Mouse (Mus musculus) kidney, postnatal 0 days (tissue): ENCODE measurements around the gene Smad3. TPM values are rescaled to one million over a fixed set of nuclear protein-coding genes. Genes with fewer than 3 reads are reported as not detected.

Source experiments
- ATAC-seq: fragments of 200-750 bp; cut with Nextera tagmentation; replicated peaks from 2 replicates; pipeline ENCODE4 v1.8.0; 2017; ENCODE audit warnings: low read depth, moderate number of reproducible peaks, moderate TSS enrichment, moderate library complexity; ENCODE audit not compliant: low FRiP score
- DNase-seq: peaks from one replicate; pipeline ENCODE4 v3.0.0-alpha.2; 2016; ENCODE audit warnings: low spot score
- H3K27ac ChIP-seq: fragments of 300-500 bp; sonication (generic); 2 replicates; pipeline ENCODE4 v1.5.1; 2014; ENCODE audit warnings: mild to moderate bottlenecking
- H3K27me3 ChIP-seq: fragments of 300-500 bp; sonication (generic); 2 replicates; pipeline ENCODE4 v1.6.1; 2014; ENCODE audit warnings: low read length, mixed read lengths; ENCODE audit not compliant: insufficient read depth
- H3K36me3 ChIP-seq: fragments of 300-500 bp; sonication (generic); 2 replicates; pipeline ENCODE4 v1.6.1; 2014; ENCODE audit warnings: low read length, mixed read lengths; ENCODE audit not compliant: insufficient read depth
- H3K4me1 ChIP-seq: fragments of 300-500 bp; sonication (generic); replicated peaks from 2 replicates; pipeline ENCODE4 v1.6.1; 2014; ENCODE audit warnings: antibody characterized with exemption, low read length, mixed read lengths; ENCODE audit not compliant: insufficient read depth
- H3K4me2 ChIP-seq: fragments of 300-500 bp; sonication (generic); 2 replicates; pipeline ENCODE4 v1.6.1; 2014; ENCODE audit warnings: mild to moderate bottlenecking, low read length, moderate library complexity, mixed read lengths
- H3K4me3 ChIP-seq: fragments of 300-500 bp; sonication (generic); replicated peaks from 2 replicates; pipeline ENCODE4 v1.5.1; 2014; ENCODE audit warnings: low read depth, low read length
- H3K9ac ChIP-seq: fragments of 300-500 bp; sonication (generic); 2 replicates; pipeline ENCODE4 v1.6.1; 2014; ENCODE audit warnings: low read depth, low read length
- H3K9me3 ChIP-seq: fragments of 300-500 bp; sonication (generic); replicated peaks from 2 replicates; pipeline ENCODE4 v1.6.1; 2016; ENCODE audit warnings: low read length, inconsistent platforms, mixed read lengths
- CTCF ChIP-seq: IDR thresholded peaks from 2 replicates; pipeline ENCODE4 v1.5.1; 2016; ENCODE audit warnings: antibody characterized with exemption, low read depth, mild to moderate bottlenecking, moderate library complexity
- WGBS: fragments of 180-500 bp; shearing (Covaris S2); extraction: QIAGEN DNeasy Blood & Tissue Kit; methylation state at CpG from one replicate; pipeline ENCODE4 v1.1.7; 2014; 5-methylcytosine and 5-hydroxymethylcytosine counted together
- polyA plus RNA-seq: library from polyadenylated mRNA; unstranded; fragments of >200 nt; fragmentation: Nextera tagmentation; extraction: Ambion mirVana; gene quantifications from 2 replicates; pipeline ENCODE4 v1.2.1, GENCODE M21; 2015

Smad3 gene
- polyA plus RNA-seq, 1 experiment from 2014 or later: 20.0 TPM

DNA sequence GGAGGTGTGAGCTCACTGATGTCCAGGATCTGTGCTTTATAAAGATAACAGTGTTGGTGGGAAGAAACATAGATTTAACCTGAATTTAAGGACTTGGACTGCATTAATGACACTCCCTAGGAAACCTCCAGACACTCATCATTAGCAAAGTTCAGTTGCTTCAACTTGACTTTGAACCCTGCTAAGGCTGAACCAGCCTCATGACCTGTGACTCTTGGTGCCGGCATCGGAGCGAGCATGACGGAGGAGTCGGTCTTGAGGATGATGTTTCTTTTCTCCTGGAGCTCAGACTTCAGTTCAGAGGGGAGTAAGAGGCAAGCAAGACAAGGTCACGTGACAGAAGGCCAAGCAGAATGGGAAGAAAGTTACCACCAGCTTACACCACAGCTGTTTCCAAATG lies 113.8 kb downstream of the Smad3 start:
- no peaks in the 10 kb centered on the region for H3K9me3 ChIP-seq
- no peak overlapping the region for H3K4me2 ChIP-seq
- H3K9ac ChIP-seq: no peak overlapping the region
- ATAC-seq (no peak), DNase-seq (no peak)
- TF ChIP-seq CTCF: no peak
- H3K36me3 ChIP-seq: peaks cover 19% of the 10 kb centered on the region
- no peak overlapping the region for H3K27ac ChIP-seq
- H3K4me3 ChIP-seq: no peak overlapping the region
- 55% methylated on average over 6 of the region's 6 CpGs for WGBS
- H3K27me3 ChIP-seq: no peaks in the 10 kb centered on the region
- H3K4me1 ChIP-seq: no peaks in the 10 kb centered on the region

DNA sequence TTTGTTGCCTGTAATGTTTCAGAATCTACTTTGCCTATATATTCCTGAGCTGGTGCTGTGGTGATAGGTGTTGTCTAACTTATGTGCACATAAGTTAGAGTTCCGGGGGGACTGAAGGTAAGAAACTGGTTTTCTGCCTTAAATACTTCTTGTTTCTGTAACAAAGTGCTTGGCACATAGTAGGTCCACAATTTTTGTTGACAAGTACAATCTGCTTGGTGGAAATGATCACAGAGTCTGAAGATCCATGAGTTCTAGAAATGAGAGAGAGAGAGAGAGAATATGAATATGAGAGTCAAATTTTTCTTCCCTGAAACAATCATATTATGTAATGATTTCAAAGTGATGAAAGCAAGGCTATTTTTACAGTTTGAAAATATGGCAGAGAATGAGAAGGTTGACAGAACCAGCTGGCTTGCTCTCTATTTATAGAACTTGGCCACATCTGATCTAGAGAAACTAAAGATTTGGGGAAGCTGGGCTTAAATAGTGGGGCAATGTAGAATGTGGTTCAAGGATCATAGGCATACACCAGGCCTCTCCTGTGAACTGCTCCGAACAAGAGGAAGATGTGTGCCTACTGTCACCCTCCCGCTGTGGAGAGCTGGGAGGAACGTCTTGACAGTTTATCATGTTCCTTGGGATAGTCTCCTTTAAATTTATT lies 115.7 kb downstream of the Smad3 start:
- no peak for ATAC-seq
- Histone ChIP-seq H3K4me2 (no peak overlapping the region), H3K27me3 (no peaks in the 10 kb centered on the region), H3K27ac (no peak overlapping the region), H3K9ac (no peak overlapping the region), H3K36me3 (peaks cover 19% of the 10 kb centered on the region), H3K9me3 (no peaks in the 10 kb centered on the region), H3K4me3 (no peak overlapping the region), H3K4me1 (no peaks in the 10 kb centered on the region)
- no peak for TF ChIP-seq CTCF
- DNase-seq: no peak
- 90% methylated on average over 4 of the region's 4 CpGs for WGBS

DNA sequence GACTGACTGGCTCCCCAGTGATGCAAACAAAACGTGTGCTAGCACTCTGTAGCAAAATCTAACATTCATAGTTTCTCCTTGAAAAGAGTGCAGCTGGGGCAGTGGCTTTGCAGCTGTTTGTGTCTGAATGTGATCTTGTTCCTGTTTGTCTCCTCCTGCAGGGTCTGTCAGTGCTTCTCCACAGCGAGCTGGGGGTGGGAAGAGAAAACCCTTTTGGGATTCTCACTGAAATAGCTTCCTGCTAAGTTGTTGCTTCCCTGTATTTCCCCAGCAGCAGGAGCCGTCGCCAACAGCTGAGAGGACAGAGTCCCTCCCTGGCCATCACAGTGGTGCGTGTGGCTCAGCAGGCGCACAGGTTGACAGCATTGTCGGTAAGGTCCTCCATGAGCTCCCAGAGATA lies 121.7 kb downstream of the Smad3 start:
- no peak overlapping the region for H3K27ac ChIP-seq
- no peaks in the 10 kb centered on the region for H3K4me1 ChIP-seq
- DNase-seq (no peak), ATAC-seq (no peak)
- no peak overlapping the region for H3K4me3 ChIP-seq
- 74% methylated on average over 7 of the region's 7 CpGs for WGBS
- H3K9ac ChIP-seq: no peak overlapping the region
- H3K27me3 ChIP-seq: no peaks in the 10 kb centered on the region
- no peak for TF ChIP-seq CTCF
- peaks cover 29% of the 10 kb centered on the region for H3K36me3 ChIP-seq
- H3K4me2 ChIP-seq: no peak overlapping the region
- no peaks in the 10 kb centered on the region for H3K9me3 ChIP-seq

DNA sequence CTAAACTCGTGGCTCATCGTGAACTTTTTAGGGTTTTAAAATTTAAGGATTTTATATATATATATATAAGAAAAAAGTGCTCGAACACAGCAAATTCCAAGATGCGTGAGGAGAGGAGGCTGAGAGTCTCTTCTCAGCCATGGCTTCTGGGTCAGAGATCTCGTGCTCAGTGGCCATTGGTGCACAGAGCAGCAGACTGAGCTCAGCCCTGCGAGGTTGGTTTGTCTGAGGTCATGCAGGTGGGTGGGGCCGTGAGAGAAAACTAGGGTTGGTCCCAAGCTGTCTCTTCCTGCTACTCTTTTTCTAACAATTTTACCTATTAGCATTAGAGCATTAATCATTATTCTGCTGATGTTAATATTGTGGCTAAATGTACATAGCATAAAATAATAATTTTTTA lies 124.5 kb downstream of the Smad3 start:
- H3K4me1 ChIP-seq: no peaks in the 10 kb centered on the region
- TF ChIP-seq CTCF: no peak
- 82% methylated on average over 7 of the region's 7 CpGs for WGBS
- no peak overlapping the region for H3K9ac ChIP-seq
- H3K36me3 ChIP-seq: 0 out of 2 replicates have a peak, but pooled peaks cover 28% of the 10 kb centered on the region
- H3K9me3 ChIP-seq: no peaks in the 10 kb centered on the region
- ATAC-seq (no peak), DNase-seq (no peak)
- no peaks in the 10 kb centered on the region for H3K27me3 ChIP-seq
- H3K4me3 ChIP-seq: no peak overlapping the region
- H3K4me2 ChIP-seq: no peak overlapping the region
- no peak overlapping the region for H3K27ac ChIP-seq

DNA sequence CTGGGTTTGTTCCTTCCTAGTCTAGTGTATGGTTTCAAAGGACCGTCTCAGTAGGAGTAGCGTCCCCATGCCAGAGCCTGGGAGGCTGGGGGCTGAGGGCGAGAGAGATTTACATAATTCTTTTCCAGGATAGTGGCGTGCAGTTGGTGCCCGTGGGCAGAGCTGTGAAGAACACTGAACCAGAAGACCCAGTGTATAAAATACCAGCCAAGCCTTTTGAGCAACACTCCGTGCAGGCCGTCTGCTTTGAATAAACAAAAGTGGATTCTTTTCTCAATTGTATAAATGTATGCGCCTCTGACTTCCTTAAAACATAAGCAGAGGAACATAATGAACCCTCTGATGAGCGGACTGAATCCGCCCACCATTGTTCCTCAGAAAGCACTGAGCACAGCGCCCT lies 124.9 kb downstream of the Smad3 start:
- no peak for TF ChIP-seq CTCF
- Histone ChIP-seq H3K4me1 (no peaks in the 10 kb centered on the region), H3K9me3 (no peaks in the 10 kb centered on the region), H3K27ac (no peak overlapping the region), H3K9ac (no peak overlapping the region), H3K27me3 (no peaks in the 10 kb centered on the region), H3K36me3 (0 out of 2 replicates have a peak, but pooled peaks cover 28% of the 10 kb centered on the region), H3K4me3 (no peak overlapping the region), H3K4me2 (no peak overlapping the region)
- DNase-seq (no peak), ATAC-seq (no peak)
- 83% methylated on average over 11 of the region's 11 CpGs for WGBS

DNA sequence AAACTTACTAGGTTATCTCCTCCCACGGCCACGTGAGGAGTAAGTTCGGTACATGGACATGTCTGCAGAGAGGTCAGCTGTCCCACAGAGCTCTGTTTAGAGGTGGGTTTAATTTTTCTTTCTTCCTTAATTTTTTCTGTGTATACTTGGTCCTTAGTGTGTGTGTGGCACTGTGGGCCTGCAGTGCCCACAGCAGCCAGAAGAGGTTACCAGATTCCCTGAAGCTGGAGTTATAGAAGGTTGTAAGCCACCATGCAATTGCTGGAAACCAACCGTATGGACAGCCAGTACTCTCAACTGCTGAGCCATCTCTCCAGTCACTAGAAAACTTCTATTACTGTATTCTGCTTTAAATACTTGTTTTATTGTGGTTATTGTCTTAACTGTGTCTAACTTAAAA lies 125.7 kb downstream of the Smad3 start:
- ATAC-seq: no peak
- Histone ChIP-seq H3K4me3 (no peak overlapping the region), H3K36me3 (0 out of 2 replicates have a peak, but pooled peaks cover 20% of the 10 kb centered on the region), H3K9ac (no peak overlapping the region), H3K4me2 (no peak overlapping the region), H3K9me3 (no peaks in the 10 kb centered on the region), H3K4me1 (no peaks in the 10 kb centered on the region), H3K27ac (no peak overlapping the region), H3K27me3 (no peaks in the 10 kb centered on the region)
- DNase-seq: no peak
- TF ChIP-seq CTCF: peak; percentile 49
- 94% methylated on average over 4 of the region's 4 CpGs for WGBS
